Mouse (Mus musculus) urinary bladder, postnatal 25 days (tissue): ENCODE data around the gene Spock2.

ENCODE experiments used
- DNase-seq: peaks from one replicate; pipeline ENCODE4 v3.0.0; 2022; ENCODE audit warnings: low spot score

Spock2 gene

GRCm38 (mm10) chr10:60106146-60106530, at the start of gene Spock2:
Spock2 (plus strand) TSS chr10:60106219.
- no peak for DNase-seq

- no peak for DNase-seq
Observed at GRCm38 (mm10) chr10:60062173-60062572, 43.8 kb upstream of the Spock2 start.

- no peak for DNase-seq
Observed at GRCm38 (mm10) chr10:60062931-60063330, 43.1 kb upstream of the Spock2 start.

- DNase-seq, result no peak
Observed at GRCm38 (mm10) chr10:60066524-60066923, 39.5 kb upstream of the Spock2 start.

GRCm38 (mm10) chr10:60075159-60075558, 30.9 kb upstream of the Spock2 start:
- no peak for DNase-seq

GRCm38 (mm10) chr10:60077226-60077625, 28.8 kb upstream of the Spock2 start:
- no peak for DNase-seq

- no peak for DNase-seq
Observed at GRCm38 (mm10) chr10:60077736-60078560, 28.1 kb upstream of the Spock2 start.

- no peak for DNase-seq
Observed at GRCm38 (mm10) chr10:60078561-60078917, 27.5 kb upstream of the Spock2 start.

- no peak for DNase-seq
Observed at GRCm38 (mm10) chr10:60080171-60080570, 25.8 kb upstream of the Spock2 start.

- DNase-seq, result no peak
Observed at GRCm38 (mm10) chr10:60080601-60080981, 25.4 kb upstream of the Spock2 start.

GRCm38 (mm10) chr10:60080982-60081825, 24.8 kb upstream of the Spock2 start:
- DNase-seq, result no peak

- peak; percentile 30 for DNase-seq
Observed at GRCm38 (mm10) chr10:60081905-60082304, 24.1 kb upstream of the Spock2 start.

- DNase-seq, result no peak
Observed at GRCm38 (mm10) chr10:60084065-60084464, 22.0 kb upstream of the Spock2 start.

GRCm38 (mm10) chr10:60092311-60092710, 13.7 kb upstream of the Spock2 start:
- no peak for DNase-seq

GRCm38 (mm10) chr10:60093751-60094150, 12.3 kb upstream of the Spock2 start:
- DNase-seq, result no peak

- no peak for DNase-seq
Observed at GRCm38 (mm10) chr10:60095558-60095957, 10.5 kb upstream of the Spock2 start.

- DNase-seq, result no peak
Observed at GRCm38 (mm10) chr10:60096302-60096701, 9.7 kb upstream of the Spock2 start.

GRCm38 (mm10) chr10:60097146-60097545, 8.9 kb upstream of the Spock2 start:
- DNase-seq, result no peak

- no peak for DNase-seq
Observed at GRCm38 (mm10) chr10:60097774-60098173, 8.2 kb upstream of the Spock2 start.

GRCm38 (mm10) chr10:60105391-60106145, 451 bp upstream of the Spock2 start:
- no peak for DNase-seq

- DNase-seq, result peak; percentile 17
Observed at GRCm38 (mm10) chr10:60106531-60107186, 640 bp downstream of the Spock2 start.

GRCm38 (mm10) chr10:60107448-60107847, 1.4 kb downstream of the Spock2 start:
- DNase-seq, result no peak
